17 mouse cellular contexts compared by ENCODE assay signal in genomic region chr10:97211238-97211695, GRCm38 (mm10).
DNase-seq lines count a peak whose midpoint lies in the region; ATAC-seq and TF ChIP-seq lines count a peak whose summit lies in the region.
"Had no signal": no experiment of that assay in that cellular context is flagged by ENCODE, and none has a peak within 500 bp of the region (broad histone marks: within the 10 kb centered on the region; RNA-seq: fewer than 3 reads in every experiment).

No protein-coding gene starts in this region.

- H3K9ac ChIP-seq in embryonic facial prominence, embryonic 13.5 days = no peak overlapping the region
- no peak overlapping the region for H3K9ac ChIP-seq in embryonic facial prominence, embryonic 14.5 days (ENCODE audit: low read depth, low read length)
- no peak overlapping the region for H3K9ac ChIP-seq in hindbrain, embryonic 13.5 days
- H3K9ac ChIP-seq in midbrain, embryonic 14.5 days (replicated peaks; ENCODE audit: low read length) = no peak overlapping the region
- H3K9ac ChIP-seq: limb, embryonic 12.5 days; liver, embryonic 13.5 days; lung, embryonic 15.5 days; neural tube, embryonic 12.5 days had no signal

- TF ChIP-seq CTCF in thymus, adult 2 months (IDR thresholded peaks at IDR 0.05; ENCODE audit: borderline replicate concordance, control insufficient read depth, extremely low read depth, insufficient read depth, low read length, poor library complexity) = no peak

- no peak for DNase-seq in embryonic facial prominence, embryonic 10.5 days (ENCODE audit: low spot score)
- DNase-seq in embryonic facial prominence, embryonic 14.5 days (ENCODE audit: low spot score) = peak; percentile 13
- peak; percentile 55 for DNase-seq in midbrain, embryonic 14.5 days
- no peak for DNase-seq in thymus, adult 2 months
- DNase-seq in spleen, postnatal 36 days (ENCODE audit: low spot score in 2 of 2) = no peak
- DNase-seq in kidney, adult 18-20 months = no peak
- DNase-seq: adrenal gland, postnatal 10 days; cerebellum, adult 8-10 months; kidney, postnatal 10 days; liver, embryonic 13.5 days had no signal

- H3K4me3 ChIP-seq in embryonic facial prominence, embryonic 13.5 days = no peak overlapping the region
- no peak overlapping the region for H3K4me3 ChIP-seq in embryonic facial prominence, embryonic 10.5 days
- H3K4me3 ChIP-seq in embryonic facial prominence, embryonic 14.5 days (ENCODE audit: low read depth, low read length) = no peak overlapping the region
- H3K4me3 ChIP-seq in hindbrain, embryonic 13.5 days = no peak overlapping the region
- no peak overlapping the region for H3K4me3 ChIP-seq in midbrain, embryonic 14.5 days (replicated peaks; ENCODE audit: low read depth, low read length)
- no peak overlapping the region for H3K4me3 ChIP-seq in thymus, adult 2 months (ENCODE audit: control insufficient read depth, insufficient read depth, low read length)
- H3K4me3 ChIP-seq: limb, embryonic 12.5 days; liver, embryonic 13.5 days; lung, embryonic 15.5 days; neural tube, embryonic 12.5 days had no signal

- H3K36me3 ChIP-seq in embryonic facial prominence, embryonic 13.5 days = no peaks in the 10 kb centered on the region
- H3K36me3 ChIP-seq in embryonic facial prominence, embryonic 10.5 days (replicated peaks) = no peaks in the 10 kb centered on the region
- H3K36me3 ChIP-seq in embryonic facial prominence, embryonic 14.5 days (ENCODE audit: control insufficient read depth, insufficient read depth, low read length) = no peaks in the 10 kb centered on the region
- H3K36me3 ChIP-seq in hindbrain, embryonic 13.5 days = no peaks in the 10 kb centered on the region
- H3K36me3 ChIP-seq in midbrain, embryonic 14.5 days (ENCODE audit: control insufficient read depth, insufficient read depth, low read length) = no peaks in the 10 kb centered on the region
- no peaks in the 10 kb centered on the region for H3K36me3 ChIP-seq in thymus, adult 2 months (ENCODE audit: control insufficient read depth, insufficient read depth, low read length)
- H3K36me3 ChIP-seq: limb, embryonic 12.5 days; liver, embryonic 13.5 days; lung, embryonic 15.5 days; neural tube, embryonic 12.5 days had no signal

- 60% methylated on average over 4 of the region's 4 CpGs for WGBS in embryonic facial prominence, embryonic 13.5 days
- 69% methylated on average over 4 of the region's 4 CpGs for WGBS in embryonic facial prominence, embryonic 10.5 days
- 57% methylated on average over 4 of the region's 4 CpGs for WGBS in embryonic facial prominence, embryonic 14.5 days
- 44% methylated on average over 4 of the region's 4 CpGs for WGBS in hindbrain, embryonic 13.5 days
- 22% methylated on average over 4 of the region's 4 CpGs for WGBS in midbrain, embryonic 14.5 days
- WGBS in thymus, adult 2 months = 97% methylated on average over 4 of the region's 4 CpGs

- TF ChIP-seq POLR2A in thymus, adult 2 months (IDR thresholded peaks at IDR 0.05; ENCODE audit: control insufficient read depth, extremely low read depth, insufficient read depth, low read length, poor library complexity) = no peak

- ATAC-seq in embryonic facial prominence, embryonic 13.5 days (ENCODE audit: insufficient number of reproducible peaks, insufficient read depth, low FRiP score, low TSS enrichment, low read depth) = no peak
- ATAC-seq in embryonic facial prominence, embryonic 14.5 days (ENCODE audit: low read depth) = no peak
- peak; percentile 73; the same call in 1 of the 2 replicates for ATAC-seq in hindbrain, embryonic 13.5 days (ENCODE audit: low FRiP score)
- ATAC-seq in midbrain, embryonic 14.5 days (ENCODE audit: low FRiP score, low TSS enrichment) = peak; percentile 62; the same call in 1 of the 2 replicates
- ATAC-seq: intestine, postnatal 0 days had no signal

- H3K4me2 ChIP-seq in embryonic facial prominence, embryonic 13.5 days = no peak overlapping the region
- no peak overlapping the region for H3K4me2 ChIP-seq in embryonic facial prominence, embryonic 14.5 days (ENCODE audit: low read depth, low read length)
- no peak overlapping the region for H3K4me2 ChIP-seq in hindbrain, embryonic 13.5 days
- no peak overlapping the region for H3K4me2 ChIP-seq in midbrain, embryonic 14.5 days (ENCODE audit: low read length)
- H3K4me2 ChIP-seq: limb, embryonic 12.5 days; liver, embryonic 13.5 days; lung, embryonic 15.5 days; neural tube, embryonic 12.5 days had no signal

- H3K27ac ChIP-seq in embryonic facial prominence, embryonic 13.5 days = peak overlapping the region; percentile 52
- H3K27ac ChIP-seq in embryonic facial prominence, embryonic 10.5 days (replicated peaks) = no peak overlapping the region
- peak overlapping the region; percentile 29; the same call in 1 of the 2 replicates for H3K27ac ChIP-seq in embryonic facial prominence, embryonic 14.5 days (replicated peaks; ENCODE audit: low read depth, low read length)
- no peak overlapping the region for H3K27ac ChIP-seq in hindbrain, embryonic 13.5 days
- peak overlapping the region; percentile 28; the same call in 1 of the 2 replicates for H3K27ac ChIP-seq in midbrain, embryonic 14.5 days (replicated peaks; ENCODE audit: low read depth, low read length)
- H3K27ac ChIP-seq in thymus, adult 2 months (ENCODE audit: control insufficient read depth, insufficient read depth, low read length) = no peak overlapping the region
- H3K27ac ChIP-seq: limb, embryonic 12.5 days; liver, embryonic 13.5 days; lung, embryonic 15.5 days; macrophage; neural tube, embryonic 12.5 days had no signal

- H3K9me3 ChIP-seq in embryonic facial prominence, embryonic 13.5 days = no peaks in the 10 kb centered on the region
- H3K9me3 ChIP-seq in embryonic facial prominence, embryonic 10.5 days = no peaks in the 10 kb centered on the region
- H3K9me3 ChIP-seq in embryonic facial prominence, embryonic 14.5 days (ENCODE audit: control insufficient read depth, low read length) = no peaks in the 10 kb centered on the region
- no peaks in the 10 kb centered on the region for H3K9me3 ChIP-seq in hindbrain, embryonic 13.5 days
- H3K9me3 ChIP-seq in midbrain, embryonic 14.5 days (ENCODE audit: control insufficient read depth, low read length) = no peaks in the 10 kb centered on the region
- H3K9me3 ChIP-seq: limb, embryonic 12.5 days; liver, embryonic 13.5 days; lung, embryonic 15.5 days; neural tube, embryonic 12.5 days had no signal

- H3K4me1 ChIP-seq in embryonic facial prominence, embryonic 13.5 days = peaks cover 11% of the 10 kb centered on the region; the same call in 1 of the 2 replicates
- H3K4me1 ChIP-seq in embryonic facial prominence, embryonic 10.5 days = 0 out of 2 replicates have a peak, but pooled peaks cover 2% of the 10 kb centered on the region
- peaks cover 20% of the 10 kb centered on the region for H3K4me1 ChIP-seq in embryonic facial prominence, embryonic 14.5 days (ENCODE audit: control insufficient read depth, insufficient read depth, low read length)
- peaks cover 8% of the 10 kb centered on the region; the same call in 1 of the 2 replicates for H3K4me1 ChIP-seq in hindbrain, embryonic 13.5 days (replicated peaks)
- H3K4me1 ChIP-seq in midbrain, embryonic 14.5 days (ENCODE audit: control insufficient read depth, insufficient read depth, low read length) = peaks cover 19% of the 10 kb centered on the region
- H3K4me1 ChIP-seq in thymus, adult 2 months (replicated peaks; ENCODE audit: control insufficient read depth, insufficient read depth, low read length) = no peaks in the 10 kb centered on the region
- H3K4me1 ChIP-seq: liver, embryonic 13.5 days; neural tube, embryonic 12.5 days had no signal

- no peaks in the 10 kb centered on the region for H3K27me3 ChIP-seq in embryonic facial prominence, embryonic 13.5 days
- no peaks in the 10 kb centered on the region for H3K27me3 ChIP-seq in embryonic facial prominence, embryonic 10.5 days (replicated peaks; ENCODE audit: low read depth, poor library complexity, severe bottlenecking)
- H3K27me3 ChIP-seq in embryonic facial prominence, embryonic 14.5 days (replicated peaks; ENCODE audit: control insufficient read depth, insufficient read depth, low read length) = no peaks in the 10 kb centered on the region
- no peaks in the 10 kb centered on the region for H3K27me3 ChIP-seq in hindbrain, embryonic 13.5 days
- no peaks in the 10 kb centered on the region for H3K27me3 ChIP-seq in midbrain, embryonic 14.5 days (ENCODE audit: control insufficient read depth, insufficient read depth, low read length)
- H3K27me3 ChIP-seq in thymus, adult 2 months (ENCODE audit: control insufficient read depth, insufficient read depth, low read length) = no peaks in the 10 kb centered on the region
- H3K27me3 ChIP-seq: limb, embryonic 12.5 days; liver, embryonic 13.5 days; lung, embryonic 15.5 days; neural tube, embryonic 12.5 days had no signal

Comparison
In these comparisons a context has a peak if more than half of its experiments do, and no peak if none do; other contexts are left out.
1. H3K27ac ChIP-seq: peak in embryonic facial prominence, embryonic 13.5 days (single experiment), embryonic facial prominence, embryonic 14.5 days (single experiment) and midbrain, embryonic 14.5 days (single experiment); none in embryonic facial prominence, embryonic 10.5 days (single experiment), hindbrain, embryonic 13.5 days (single experiment) and thymus, adult 2 months (single experiment).
2. DNase-seq: peak in embryonic facial prominence, embryonic 14.5 days (single experiment) and midbrain, embryonic 14.5 days (single experiment); none in embryonic facial prominence, embryonic 10.5 days (single experiment), thymus, adult 2 months (single experiment), spleen, postnatal 36 days (0 of 2) and kidney, adult 18-20 months (single experiment).
3. ATAC-seq: peak in hindbrain, embryonic 13.5 days (single experiment) and midbrain, embryonic 14.5 days (single experiment); none in embryonic facial prominence, embryonic 13.5 days (single experiment) and embryonic facial prominence, embryonic 14.5 days (single experiment).